Mouse (Mus musculus) hindbrain, embryonic 13.5 days (tissue): Measurements from ENCODE around the gene Oosp2. TPM values are rescaled to one million over a fixed set of nuclear protein-coding genes. Genes with fewer than 3 reads are reported as not detected.

ENCODE experiments used
- ATAC-seq: fragments of 200-750 bp; cut with Nextera tagmentation; 2 replicates; pipeline ENCODE4 v1.8.0; 2017; ENCODE audit warnings: moderate TSS enrichment; ENCODE audit not compliant: low FRiP score
- H3K27ac ChIP-seq: fragments of 300-500 bp; sonication (generic); 2 replicates; pipeline ENCODE4 v1.5.1; 2015; ENCODE audit warnings: inconsistent platforms, mild to moderate bottlenecking, moderate library complexity
- H3K27me3 ChIP-seq: fragments of 300-500 bp; sonication (generic); 2 replicates; pipeline ENCODE4 v1.6.1; 2015; ENCODE audit warnings: mild to moderate bottlenecking, inconsistent platforms
- H3K36me3 ChIP-seq: fragments of 300-500 bp; sonication (generic); 2 replicates; pipeline ENCODE4 v1.6.1; 2015; ENCODE audit warnings: mild to moderate bottlenecking, inconsistent platforms
- H3K4me1 ChIP-seq: fragments of 300-500 bp; sonication (generic); replicated peaks from 2 replicates; pipeline ENCODE4 v1.6.1; 2015; ENCODE audit warnings: inconsistent platforms
- H3K4me2 ChIP-seq: fragments of 300-500 bp; sonication (generic); 2 replicates; pipeline ENCODE4 v1.6.1; 2015; ENCODE audit warnings: inconsistent platforms, mild to moderate bottlenecking, moderate library complexity
- H3K4me3 ChIP-seq: fragments of 300-500 bp; sonication (generic); 2 replicates; pipeline ENCODE4 v1.5.1; 2015; ENCODE audit warnings: mild to moderate bottlenecking, inconsistent platforms
- H3K9ac ChIP-seq: fragments of 300-500 bp; sonication (generic); 2 replicates; pipeline ENCODE4 v1.6.1; 2015; ENCODE audit warnings: mild to moderate bottlenecking, inconsistent platforms
- H3K9me3 ChIP-seq: fragments of 300-500 bp; sonication (generic); 2 replicates; pipeline ENCODE4 v1.6.1; 2016; ENCODE audit warnings: inconsistent platforms
- WGBS: fragments of 180-500 bp; shearing (Covaris S2); methylation state at CpG from one replicate; pipeline ENCODE4 v1.1.7; 2015; 5-methylcytosine and 5-hydroxymethylcytosine counted together
- polyA plus RNA-seq: library from polyadenylated mRNA; unstranded; fragments of >200 nt; fragmentation: Nextera tagmentation; extraction: Ambion mirVana; gene quantifications from 2 replicates; pipeline ENCODE4 v1.2.1, GENCODE M21; 2015

The Oosp2 gene
- polyA plus RNA-seq, 1 experiment from 2014 or later, result not detected

DNA sequence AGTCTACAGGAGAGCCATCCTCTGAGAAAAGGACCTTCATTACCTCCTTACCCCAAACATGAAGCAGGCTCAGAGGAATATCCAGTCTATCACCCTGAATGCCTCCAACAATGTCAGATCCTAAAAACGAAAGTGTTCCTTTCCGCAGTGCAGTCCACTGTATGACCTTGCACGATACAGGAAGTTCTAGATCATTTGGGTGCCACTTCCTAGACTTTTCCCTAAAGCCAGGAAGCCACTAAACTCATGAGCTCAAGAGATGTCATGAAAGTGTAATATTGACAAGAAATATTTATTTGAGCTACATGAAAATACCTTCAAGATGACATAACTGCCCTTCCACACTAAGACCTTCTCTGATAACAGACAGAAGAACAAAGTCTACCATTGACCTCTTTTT, 59.0 kb downstream of the Oosp2 start:
- Histone ChIP-seq H3K4me1 (no peaks in the 10 kb centered on the region), H3K27me3 (no peaks in the 10 kb centered on the region), H3K9me3 (no peaks in the 10 kb centered on the region), H3K4me2 (no peak overlapping the region), H3K27ac (no peak overlapping the region), H3K9ac (no peak overlapping the region), H3K4me3 (no peak overlapping the region), H3K36me3 (no peaks in the 10 kb centered on the region)
- no peak for ATAC-seq
- WGBS, result 86% methylated on average over 3 of the region's 3 CpGs

Other genes with a start within 250 kb of the Oosp2 start
- not detected in 2 replicates for gene Ms4a4b, start 217.0 kb downstream of the Oosp2 start, polyA plus RNA-seq
- gene Ms4a6c, start 191.2 kb downstream of the Oosp2 start, polyA plus RNA-seq, result 2.6 and 3.7 TPM in 2 replicates
- not detected in 2 replicates for gene Gm8369, start 174.6 kb downstream of the Oosp2 start, polyA plus RNA-seq
- 2.2 and 3.6 TPM in 2 replicates for gene Ms4a6b, start 144.0 kb downstream of the Oosp2 start, polyA plus RNA-seq
- not detected in 2 replicates for gene Ms4a4d, start 123.8 kb downstream of the Oosp2 start, polyA plus RNA-seq
- gene Ms4a6d, start 55.7 kb downstream of the Oosp2 start, polyA plus RNA-seq, result 2.6 and 2.7 TPM in 2 replicates
- gene Ms4a2, start 36.8 kb downstream of the Oosp2 start, polyA plus RNA-seq, result 0.10 and 0.16 TPM in 2 replicates
- gene Ms4a3, start 19.7 kb downstream of the Oosp2 start, polyA plus RNA-seq, result not detected in 2 replicates
- not detected in 2 replicates for gene Oosp1, start 30.6 kb upstream of the Oosp2 start, polyA plus RNA-seq
- not detected in 2 replicates for gene Oosp3, start 36.5 kb upstream of the Oosp2 start, polyA plus RNA-seq
- not detected in 2 replicates for gene Gif, start 87.0 kb upstream of the Oosp2 start, polyA plus RNA-seq
- 44.3 and 44.9 TPM in 2 replicates for gene Mrpl16, start 109.8 kb upstream of the Oosp2 start, polyA plus RNA-seq
- gene Stx3, start 158.8 kb upstream of the Oosp2 start, polyA plus RNA-seq, result 11.3 and 12.8 TPM in 2 replicates
- not detected in 2 replicates for gene Olfr1417, start 178.7 kb upstream of the Oosp2 start, polyA plus RNA-seq
- gene Olfr1418, start 200.5 kb upstream of the Oosp2 start, polyA plus RNA-seq, result not detected in 2 replicates
- not detected in 2 replicates for gene Olfr1419, start 214.5 kb upstream of the Oosp2 start, polyA plus RNA-seq
- gene Olfr1420, start 226.0 kb upstream of the Oosp2 start, polyA plus RNA-seq, result not detected in 2 replicates